Mouse (Mus musculus) inflammation-experienced regulatory T-cells, adult 6 months (primary cell): ENCODE results near the gene Rapsn. TPM values are rescaled to one million over a fixed set of nuclear protein-coding genes. Genes with fewer than 3 reads are reported as not detected.

ENCODE experiments used
- ATAC-seq: one replicate; pipeline ENCODE4 v1.8.0; 2017
- polyA plus RNA-seq, 3 experiments: library from polyadenylated mRNA; unstranded; fragments of 100-300 nt; shearing (Covaris generic); gene quantifications; one replicate each; pipeline ENCODE4 v1.2.1; 2017

Gene Rapsn
- polyA plus RNA-seq, 3 experiments from 2014 or later = 2.0 to 4.7 (median 4.6) TPM

GRCm38 (mm10) chr2:91053181-91053933 lies 17.9 kb downstream of the Rapsn start:
- peak; percentile 9 for ATAC-seq

DNA sequence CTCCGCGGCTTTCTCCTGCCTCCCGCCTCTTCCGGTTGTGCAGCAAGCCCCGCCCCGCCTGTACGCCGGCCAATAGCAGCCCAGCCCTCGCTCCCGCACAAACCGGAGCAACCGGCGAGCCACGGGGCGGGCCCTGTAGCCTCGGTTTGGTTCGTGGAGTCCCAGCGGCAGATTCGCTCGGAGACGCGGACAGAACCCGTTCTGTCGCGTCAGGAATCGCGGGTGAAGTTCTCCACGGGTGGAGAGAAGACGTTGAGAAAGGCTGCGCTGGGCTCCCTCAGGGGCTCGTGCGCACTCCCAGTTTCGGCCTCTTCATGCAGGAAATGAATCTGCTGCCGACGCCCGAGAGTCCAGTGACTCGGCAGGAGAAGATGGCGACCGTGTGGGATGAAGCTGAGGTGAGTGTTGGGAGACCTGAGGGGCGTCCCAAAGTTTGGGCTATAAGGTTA lies 18.5 kb downstream of the Rapsn start, which contains the start of gene Psmc3:
Gene Psmc3 (plus strand): TSS at position 76 of the 449 bp plus-strand sequence.
- ATAC-seq = peak; percentile 97

- ATAC-seq = no peak
Observed at GRCm38 (mm10) chr2:91058435-91058834, 23.0 kb downstream of the Rapsn start.

DNA sequence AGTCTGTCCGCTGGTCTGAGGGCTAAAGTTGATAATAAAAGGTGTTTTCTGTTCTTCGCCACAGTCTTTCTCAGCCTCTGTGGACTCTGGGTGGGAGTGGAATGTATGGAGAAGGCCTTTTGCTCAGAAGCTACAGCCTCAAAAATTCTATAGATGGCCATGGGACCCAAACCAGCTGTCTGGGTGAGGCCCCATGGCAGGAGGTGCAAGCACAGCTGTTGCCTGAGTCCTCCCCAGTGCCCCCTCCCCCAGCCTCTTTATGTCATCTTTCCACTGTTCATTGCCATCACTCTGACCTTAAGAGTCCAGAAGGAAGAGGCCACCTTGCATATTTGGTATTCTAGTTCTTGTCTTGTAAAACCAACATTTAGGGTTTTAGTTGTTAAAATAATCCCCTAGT lies 24.0 kb downstream of the Rapsn start:
- ATAC-seq = no peak

GRCm38 (mm10) chr2:91060544-91061355 lies 25.3 kb downstream of the Rapsn start:
- ATAC-seq = no peak

DNA sequence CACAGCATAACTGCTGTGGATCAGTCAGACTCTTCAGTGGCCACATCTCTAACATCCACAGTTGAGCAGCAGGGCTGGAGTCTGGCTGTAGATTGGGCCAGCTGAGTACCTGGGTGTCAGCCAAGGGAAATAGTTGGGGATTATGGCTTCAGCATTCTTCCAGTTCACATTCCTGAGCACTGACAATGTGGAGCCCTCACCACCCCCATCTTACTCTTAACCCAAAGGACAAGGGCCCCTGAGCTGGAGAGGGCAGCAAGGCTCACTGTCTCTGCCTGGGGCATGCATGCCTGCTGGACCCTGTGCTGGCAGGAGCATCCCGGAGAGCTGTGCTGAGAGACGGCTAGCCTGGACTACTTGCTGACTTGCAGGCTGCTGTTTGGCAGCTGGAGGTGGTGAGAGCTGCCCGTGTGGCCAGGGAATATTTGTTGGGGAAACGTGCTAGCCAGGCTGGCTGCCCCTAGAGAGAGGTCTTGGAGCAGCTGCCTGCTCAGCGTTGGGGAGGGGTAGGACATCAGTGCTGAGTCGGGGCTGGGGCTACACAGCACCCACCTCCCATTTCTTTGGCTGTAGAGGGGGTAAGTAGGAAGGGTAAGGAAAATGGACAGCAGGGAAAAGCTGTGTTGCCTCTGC lies 26.5 kb downstream of the Rapsn start:
- no peak for ATAC-seq

DNA sequence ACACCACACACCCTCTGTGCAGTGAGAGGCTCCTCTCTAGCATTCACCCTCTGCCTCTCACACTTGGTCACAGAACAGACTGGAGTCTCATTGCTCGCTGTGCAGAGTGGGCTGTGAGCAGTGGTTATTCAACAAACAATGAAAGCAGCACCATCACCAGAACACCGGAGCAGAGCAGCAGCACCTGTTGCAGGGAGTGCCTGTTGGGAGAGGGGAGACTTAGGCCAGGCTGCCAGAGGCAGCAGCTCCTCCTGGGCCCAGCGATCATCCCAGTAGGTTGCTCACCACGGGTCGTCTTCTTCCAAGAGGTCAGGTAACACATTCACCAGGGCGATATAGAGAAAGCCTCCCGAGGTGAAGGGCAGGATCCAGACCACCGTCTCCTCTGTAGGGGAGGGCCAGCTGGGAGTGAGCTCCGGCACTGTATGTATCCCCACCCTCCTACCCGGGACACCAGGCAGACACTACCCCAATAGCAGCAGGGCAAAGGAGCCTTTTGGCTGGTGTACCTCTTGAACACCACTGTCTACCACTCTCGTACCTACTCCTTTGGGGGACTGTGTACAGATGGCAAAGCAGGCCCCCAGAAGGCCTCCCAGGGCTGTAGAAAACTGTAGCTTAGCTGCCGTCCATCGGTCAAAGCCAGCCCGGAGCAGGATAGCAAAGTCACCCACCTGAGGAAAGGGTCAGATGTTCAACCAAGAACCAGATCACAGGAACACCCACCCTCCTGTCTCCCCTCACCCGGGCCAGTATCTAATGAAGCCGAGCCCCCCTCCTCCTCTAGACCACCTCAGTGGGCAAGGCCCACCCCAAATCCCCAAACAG lies 27.6 kb downstream of the Rapsn start:
- ATAC-seq = no peak

DNA sequence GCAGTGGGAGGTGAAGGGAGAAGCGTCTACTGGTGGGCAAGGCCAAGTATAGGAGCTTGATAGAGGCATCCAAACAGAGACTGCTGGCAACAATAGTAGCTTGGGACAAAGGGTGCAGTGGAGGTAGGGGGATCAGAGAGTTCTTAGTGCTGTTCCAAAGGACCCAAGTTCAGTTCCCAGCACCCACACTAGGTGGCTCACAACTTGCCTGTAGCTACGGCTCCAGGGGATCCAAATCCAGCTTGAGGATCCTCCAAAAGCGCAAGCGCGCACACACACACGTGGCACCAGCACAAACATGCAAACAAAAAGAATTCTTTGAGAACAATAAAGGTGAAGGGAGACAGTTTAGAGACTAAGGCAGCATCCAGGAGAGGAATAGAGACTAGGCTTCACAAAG lies 28.8 kb downstream of the Rapsn start:
- no peak for ATAC-seq

DNA sequence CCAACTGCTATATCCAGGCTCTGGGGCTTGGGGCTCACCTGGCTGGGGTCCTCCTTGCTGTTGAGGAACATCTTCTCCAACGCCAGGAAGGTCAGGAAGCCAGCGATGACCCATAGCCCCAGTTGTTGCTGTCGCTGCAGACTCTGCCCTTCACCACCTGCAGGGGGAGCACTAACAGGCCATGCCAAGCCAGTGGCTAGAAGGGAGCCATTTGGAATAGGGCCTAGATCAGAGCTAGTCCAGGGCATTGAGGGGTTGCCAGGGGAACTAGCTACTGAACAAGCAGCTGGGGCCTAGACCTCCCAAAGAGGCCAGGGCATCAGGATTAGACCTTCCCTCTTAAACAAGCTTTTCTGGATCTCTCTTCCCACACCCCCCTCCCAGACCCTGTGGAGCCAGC lies 30.1 kb downstream of the Rapsn start:
- no peak for ATAC-seq

DNA sequence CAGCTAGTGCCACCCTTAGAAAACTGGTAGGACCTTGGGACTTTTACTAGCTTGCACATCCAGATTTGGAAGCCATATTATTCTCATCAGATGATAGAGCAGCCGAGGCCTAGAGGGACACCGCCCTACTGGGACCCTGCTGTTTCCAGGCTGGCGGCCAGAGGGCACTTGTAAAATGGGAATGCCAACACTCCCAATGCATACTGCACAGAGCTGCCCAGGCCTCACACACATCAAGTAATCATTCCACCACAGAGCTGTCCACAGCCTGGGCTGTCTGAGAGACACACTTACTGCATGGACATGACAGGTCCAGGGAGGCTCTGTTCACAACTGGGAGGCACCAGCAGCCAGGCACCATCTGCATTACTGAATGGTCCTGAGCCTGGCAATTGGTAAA lies 31.0 kb downstream of the Rapsn start:
- no peak for ATAC-seq

GRCm38 (mm10) chr2:91068162-91068871 lies 32.9 kb downstream of the Rapsn start:
- no peak for ATAC-seq

DNA sequence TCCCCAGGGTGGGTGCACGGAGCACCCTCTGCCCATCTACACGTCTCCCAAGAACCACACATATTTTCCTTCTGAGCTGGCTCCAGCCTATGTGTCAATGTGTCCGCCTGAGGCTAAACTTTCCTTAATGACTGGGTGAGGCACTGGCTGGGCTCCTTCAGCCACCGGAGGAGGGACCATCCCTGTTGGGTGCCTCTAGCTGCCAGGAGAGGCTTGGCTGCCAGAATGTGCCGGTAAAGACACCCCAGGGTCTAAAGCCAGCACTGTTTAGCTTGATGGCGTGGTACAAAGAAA lies 33.4 kb downstream of the Rapsn start:
- ATAC-seq = no peak

- no peak for ATAC-seq
Observed at GRCm38 (mm10) chr2:91069306-91070000, 34.0 kb downstream of the Rapsn start.

DNA sequence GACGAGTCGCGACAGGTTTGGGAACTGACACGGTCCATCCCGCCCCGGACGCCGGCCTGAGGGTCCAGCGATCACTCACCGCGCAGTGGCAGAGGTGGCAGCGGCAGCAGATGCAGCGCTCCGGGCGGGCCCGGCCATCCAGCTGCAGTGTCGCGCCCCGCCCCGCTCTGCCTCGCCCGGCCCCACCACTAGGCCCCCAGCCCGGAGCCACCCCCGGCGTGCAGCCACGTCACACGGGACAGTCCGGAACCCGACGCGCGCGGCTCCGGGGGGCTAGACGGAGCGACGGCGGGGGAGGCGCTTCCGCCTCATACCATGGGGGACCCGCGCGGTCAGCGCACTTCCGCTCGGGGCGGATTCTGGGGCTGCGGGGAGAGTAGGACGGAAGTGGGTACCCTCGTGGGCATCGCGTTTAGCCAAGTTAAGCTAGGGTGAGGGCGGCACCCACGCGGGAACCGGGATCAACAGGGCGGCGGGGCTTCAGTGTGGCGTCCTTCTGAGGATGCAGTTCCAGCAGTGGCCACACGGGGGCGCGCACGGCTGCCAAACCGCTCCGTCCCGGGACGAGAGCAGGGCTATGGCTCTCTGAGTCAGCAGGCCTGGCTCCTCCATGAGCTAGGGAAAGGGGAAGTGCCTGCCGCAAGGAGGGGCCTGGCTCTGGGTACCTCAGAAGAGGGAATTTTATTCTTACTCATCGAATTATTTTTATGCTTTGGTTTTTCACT lies 34.8 kb downstream of the Rapsn start, which contains the start of gene Slc39a13:
Gene Slc39a13 (minus strand): TSS at position 342 of the 725 bp plus-strand sequence.
- peak; percentile 86 for ATAC-seq

DNA sequence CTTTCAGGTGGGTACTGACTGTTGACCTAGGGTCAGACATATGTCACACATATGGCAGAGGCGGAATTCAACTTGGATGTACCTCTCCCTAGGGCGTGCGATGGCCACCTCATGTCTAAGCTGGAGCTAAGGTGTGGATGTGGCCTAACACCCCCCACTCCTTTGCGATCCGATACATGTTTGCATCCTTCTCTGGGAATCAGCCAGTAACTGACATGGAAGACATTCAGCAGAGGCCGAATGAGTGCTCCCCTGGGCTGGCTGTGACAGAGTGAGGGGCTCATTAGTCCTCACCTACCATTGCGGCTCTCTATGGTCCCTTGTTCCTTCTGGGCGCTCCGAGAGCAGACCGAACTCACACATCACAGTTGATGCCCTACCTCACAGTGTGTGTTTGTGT lies 35.6 kb downstream of the Rapsn start:
- no peak for ATAC-seq

GRCm38 (mm10) chr2:91072092-91072491 lies 36.7 kb downstream of the Rapsn start:
- ATAC-seq = no peak

DNA sequence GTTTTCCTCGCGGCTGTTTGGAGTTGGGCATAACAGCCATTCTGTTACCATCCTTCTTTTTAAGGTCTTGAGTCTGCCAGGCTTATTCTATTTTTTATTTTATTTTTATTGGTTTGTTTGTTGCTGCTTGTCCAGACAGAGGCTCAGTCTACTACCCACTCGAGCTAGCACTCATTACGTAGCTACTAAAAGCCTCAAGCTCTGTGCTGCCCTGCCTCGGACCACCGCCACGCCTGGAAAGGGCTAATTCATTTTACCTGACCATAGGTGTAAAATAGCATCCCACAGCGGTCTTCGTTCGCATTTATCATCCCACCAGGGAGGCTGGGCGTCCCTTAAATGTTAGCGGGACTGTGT lies 42.5 kb downstream of the Rapsn start:
- no peak for ATAC-seq

GRCm38 (mm10) chr2:91078314-91079025 lies 43.0 kb downstream of the Rapsn start:
- peak; percentile 27 for ATAC-seq

GRCm38 (mm10) chr2:91079026-91079384 lies 43.6 kb downstream of the Rapsn start:
- ATAC-seq = no peak
